Mouse (Mus musculus): ENCODE measurements around the gene Tnfrsf21. TPM values are rescaled to one million over a fixed set of nuclear protein-coding genes. Genes with fewer than 3 reads are reported as not detected.

The Tnfrsf21 gene
- 30.9 and 31.2 TPM in 2 replicates for polyA plus RNA-seq (2015; fragmentation: Nextera tagmentation; extraction: Ambion mirVana)

- no peaks in the 10 kb centered on the region for H3K27me3 ChIP-seq (replicated peaks)
- H3K4me1 ChIP-seq: no peaks in the 10 kb centered on the region
- H3K4me2 ChIP-seq: peak within 1 kb of the TSS; percentile 94
- H3K27ac ChIP-seq: peak within 1 kb of the TSS; percentile 55
- peak within 1 kb of the TSS; percentile 66 for H3K4me3 ChIP-seq (replicated peaks)
- under 1% methylated on average over 80 of the region's 80 CpGs for WGBS
- H3K36me3 ChIP-seq: no peaks in the 10 kb centered on the region
- no peaks in the 10 kb centered on the region for H3K9me3 ChIP-seq
- ATAC-seq (ENCODE audit: insufficient read depth, low FRiP score, low read depth): peak; percentile 90
- H3K9ac ChIP-seq: peak within 1 kb of the TSS; percentile 59
Observed at GRCm38 (mm10) chr17:43016371-43017331, at the start of gene Tnfrsf21. Tnfrsf21 (plus strand) TSS chr17:43016555.

- no peak for ATAC-seq (ENCODE audit: insufficient read depth, low FRiP score, low read depth)
- H3K9ac ChIP-seq: no peak overlapping the region
- no peaks in the 10 kb centered on the region for H3K27me3 ChIP-seq (replicated peaks)
- WGBS: 80% methylated on average over 2 of the region's 2 CpGs
- no peaks in the 10 kb centered on the region for H3K36me3 ChIP-seq
- no peak overlapping the region for H3K4me2 ChIP-seq
- H3K4me3 ChIP-seq (replicated peaks): no peak overlapping the region
- no peaks in the 10 kb centered on the region for H3K4me1 ChIP-seq
- no peaks in the 10 kb centered on the region for H3K9me3 ChIP-seq
- H3K27ac ChIP-seq: no peak overlapping the region
Observed at GRCm38 (mm10) chr17:42968174-42968573, 48.2 kb upstream of the Tnfrsf21 start.

GRCm38 (mm10) chr17:42975312-42975996 is 40.9 kb upstream of the Tnfrsf21 start:
- no peak overlapping the region for H3K4me3 ChIP-seq (replicated peaks)
- H3K9ac ChIP-seq: no peak overlapping the region
- no peaks in the 10 kb centered on the region for H3K27me3 ChIP-seq (replicated peaks)
- no peak for ATAC-seq (ENCODE audit: insufficient read depth, low FRiP score, low read depth)
- H3K9me3 ChIP-seq: no peaks in the 10 kb centered on the region
- H3K27ac ChIP-seq: peak overlapping the region; percentile 35; the same call in 1 of the 2 replicates
- H3K36me3 ChIP-seq: no peaks in the 10 kb centered on the region
- 0 out of 2 replicates have a peak, but pooled peaks cover 8% of the 10 kb centered on the region for H3K4me1 ChIP-seq
- WGBS: 46% methylated on average over 18 of the region's 18 CpGs
- no peak overlapping the region for H3K4me2 ChIP-seq

GRCm38 (mm10) chr17:42977766-42978165 is 38.6 kb upstream of the Tnfrsf21 start:
- Histone ChIP-seq H3K9ac (no peak overlapping the region), H3K4me3 (replicated peaks) (no peak overlapping the region), H3K4me2 (no peak overlapping the region), H3K36me3 (no peaks in the 10 kb centered on the region), H3K9me3 (no peaks in the 10 kb centered on the region), H3K27ac (no peak overlapping the region), H3K27me3 (replicated peaks) (no peaks in the 10 kb centered on the region), H3K4me1 (0 out of 2 replicates have a peak, but pooled peaks cover 8% of the 10 kb centered on the region)
- ATAC-seq (ENCODE audit: insufficient read depth, low FRiP score, low read depth): no peak
- 62% methylated on average over 7 of the region's 7 CpGs for WGBS

- WGBS: 69% methylated on average over 4 of the region's 4 CpGs
- Histone ChIP-seq H3K9me3 (no peaks in the 10 kb centered on the region), H3K4me3 (replicated peaks) (no peak overlapping the region), H3K36me3 (no peaks in the 10 kb centered on the region), H3K27me3 (replicated peaks) (no peaks in the 10 kb centered on the region), H3K27ac (no peak overlapping the region), H3K4me1 (0 out of 2 replicates have a peak, but pooled peaks cover 8% of the 10 kb centered on the region), H3K9ac (no peak overlapping the region), H3K4me2 (no peak overlapping the region)
- ATAC-seq (ENCODE audit: insufficient read depth, low FRiP score, low read depth): no peak
Observed at GRCm38 (mm10) chr17:42978345-42978744, 38.0 kb upstream of the Tnfrsf21 start.

GRCm38 (mm10) chr17:42981806-42982205 is 34.5 kb upstream of the Tnfrsf21 start:
- 49% methylated on average over 3 of the region's 3 CpGs for WGBS
- H3K9me3 ChIP-seq: no peaks in the 10 kb centered on the region
- H3K9ac ChIP-seq: no peak overlapping the region
- ATAC-seq (ENCODE audit: insufficient read depth, low FRiP score, low read depth): peak; percentile 77; the same call in 1 of the 2 replicates
- H3K27me3 ChIP-seq (replicated peaks): no peaks in the 10 kb centered on the region
- no peak overlapping the region for H3K4me3 ChIP-seq (replicated peaks)
- H3K4me1 ChIP-seq: no peaks in the 10 kb centered on the region
- H3K27ac ChIP-seq: no peak overlapping the region
- H3K4me2 ChIP-seq: no peak overlapping the region
- no peaks in the 10 kb centered on the region for H3K36me3 ChIP-seq

- Histone ChIP-seq H3K4me3 (replicated peaks) (no peak overlapping the region), H3K4me2 (no peak overlapping the region), H3K9ac (no peak overlapping the region), H3K36me3 (no peaks in the 10 kb centered on the region), H3K4me1 (no peaks in the 10 kb centered on the region), H3K9me3 (no peaks in the 10 kb centered on the region), H3K27ac (no peak overlapping the region), H3K27me3 (replicated peaks) (no peaks in the 10 kb centered on the region)
- WGBS: 61% methylated on average over 4 of the region's 4 CpGs
- ATAC-seq (ENCODE audit: insufficient read depth, low FRiP score, low read depth): no peak
Observed at GRCm38 (mm10) chr17:42982568-42982967, 33.8 kb upstream of the Tnfrsf21 start.

GRCm38 (mm10) chr17:42985837-42986589 is 30.3 kb upstream of the Tnfrsf21 start:
- Histone ChIP-seq H3K36me3 (no peaks in the 10 kb centered on the region), H3K4me3 (replicated peaks) (no peak overlapping the region), H3K4me2 (no peak overlapping the region), H3K27ac (no peak overlapping the region), H3K9ac (no peak overlapping the region), H3K4me1 (no peaks in the 10 kb centered on the region), H3K9me3 (no peaks in the 10 kb centered on the region), H3K27me3 (replicated peaks) (no peaks in the 10 kb centered on the region)
- 34% methylated on average over 9 of the region's 9 CpGs for WGBS
- ATAC-seq (ENCODE audit: insufficient read depth, low FRiP score, low read depth): no peak

GRCm38 (mm10) chr17:42987692-42988091 is 28.7 kb upstream of the Tnfrsf21 start:
- Histone ChIP-seq H3K4me1 (no peaks in the 10 kb centered on the region), H3K4me3 (replicated peaks) (no peak overlapping the region), H3K9me3 (no peaks in the 10 kb centered on the region), H3K27ac (no peak overlapping the region), H3K9ac (no peak overlapping the region), H3K4me2 (no peak overlapping the region), H3K27me3 (replicated peaks) (no peaks in the 10 kb centered on the region), H3K36me3 (no peaks in the 10 kb centered on the region)
- ATAC-seq (ENCODE audit: insufficient read depth, low FRiP score, low read depth): no peak
- WGBS: 34% methylated on average over 4 of the region's 4 CpGs

GRCm38 (mm10) chr17:42989981-42990380 is 26.4 kb upstream of the Tnfrsf21 start:
- Histone ChIP-seq H3K27me3 (replicated peaks) (no peaks in the 10 kb centered on the region), H3K4me2 (no peak overlapping the region), H3K36me3 (no peaks in the 10 kb centered on the region), H3K4me1 (no peaks in the 10 kb centered on the region), H3K4me3 (replicated peaks) (no peak overlapping the region), H3K27ac (no peak overlapping the region), H3K9me3 (no peaks in the 10 kb centered on the region), H3K9ac (no peak overlapping the region)
- WGBS: 82% methylated on average over 4 of the region's 4 CpGs
- no peak for ATAC-seq (ENCODE audit: insufficient read depth, low FRiP score, low read depth)

GRCm38 (mm10) chr17:42991112-42991511 is 25.2 kb upstream of the Tnfrsf21 start:
- Histone ChIP-seq H3K27ac (no peak overlapping the region), H3K4me3 (replicated peaks) (no peak overlapping the region), H3K36me3 (no peaks in the 10 kb centered on the region), H3K4me2 (no peak overlapping the region), H3K4me1 (no peaks in the 10 kb centered on the region), H3K9ac (no peak overlapping the region), H3K9me3 (no peaks in the 10 kb centered on the region), H3K27me3 (replicated peaks) (no peaks in the 10 kb centered on the region)
- WGBS: 48% methylated on average over 11 of the region's 11 CpGs
- peak; percentile 50; the same call in 1 of the 2 replicates for ATAC-seq (ENCODE audit: insufficient read depth, low FRiP score, low read depth)
